Mouse (Mus musculus) brain, embryonic 18.5 days (tissue): ENCODE measurements around the gene Gm29644.
"Not testable (repeated sequence)": the region's sequence is repeated elsewhere in the genome, so short reads cannot be mapped to it uniquely, and the experiment has no call there.

ENCODE experiments used
- DNase-seq: peaks from one replicate; pipeline ENCODE4 v3.0.0-alpha.2; 2012; ENCODE audit warnings: low read depth, low spot score

Gene Gm29644

GRCm38 (mm10) chrY:70303187-70303586 is at the start of gene Gm29644, which contains the start of gene Gm29423:
Gm29644 (minus strand) TSS chrY:70303343.
Gm29423 (minus strand) TSS chrY:70303287.
- DNase-seq: not testable (repeated sequence)

DNA sequence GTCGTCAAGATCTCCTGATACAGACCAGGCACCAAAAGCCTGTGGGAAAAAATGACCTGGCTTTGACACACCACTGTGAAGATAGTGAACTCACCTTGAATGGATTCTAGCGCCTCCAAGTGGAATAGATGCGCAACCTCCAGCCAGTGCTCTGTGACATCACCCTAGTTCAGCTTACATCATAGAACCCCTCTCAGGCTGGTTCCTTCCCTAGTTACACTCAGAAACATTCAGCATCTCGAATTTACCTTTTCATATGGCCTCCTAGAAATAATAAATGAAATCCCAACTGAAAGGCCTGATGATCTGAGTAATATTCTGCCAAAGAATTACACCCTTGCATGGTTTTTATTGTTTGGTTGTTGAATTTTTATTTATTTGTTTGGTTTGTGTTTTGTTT is 29.6 kb downstream of the Gm29644 start, which contains the start of gene Gm21118:
Gm21118 (minus strand) TSS at position 101 of the 400 bp plus-strand sequence.
- DNase-seq: not testable (repeated sequence)
